Mouse (Mus musculus): ENCODE measurements around the gene Dennd1c.

Gene Dennd1c

DNA sequence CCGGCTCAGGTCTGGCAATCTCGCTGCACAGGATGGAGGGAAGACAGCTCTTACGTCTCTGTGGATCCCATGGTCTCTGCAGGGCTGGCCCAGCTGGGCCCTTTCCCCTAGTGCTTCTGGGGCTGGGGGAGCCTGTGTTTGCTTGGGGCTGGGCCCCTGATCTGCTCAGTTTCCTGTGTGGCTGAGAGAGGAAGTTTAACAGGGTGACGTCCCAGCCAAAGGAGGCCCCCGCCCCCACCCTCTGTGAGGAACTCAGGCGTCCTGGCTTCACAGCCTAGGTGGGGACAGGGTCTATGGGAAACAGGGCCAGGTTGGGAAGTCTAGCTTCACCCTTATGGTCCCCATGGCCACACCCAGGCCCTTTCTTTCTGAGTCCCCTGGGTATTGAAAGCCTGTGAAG, at the start of gene Dennd1c:
Gene Dennd1c, minus strand, starts transcription at position 179 of the 400 bp plus-strand sequence.
- CTCF ChIA-PET, result interaction anchor here (0.6 kb wide), 1 partner anchor 86 kb away, joined by 6 read pairs; no protein-coding TSS in a partner anchor

DNA sequence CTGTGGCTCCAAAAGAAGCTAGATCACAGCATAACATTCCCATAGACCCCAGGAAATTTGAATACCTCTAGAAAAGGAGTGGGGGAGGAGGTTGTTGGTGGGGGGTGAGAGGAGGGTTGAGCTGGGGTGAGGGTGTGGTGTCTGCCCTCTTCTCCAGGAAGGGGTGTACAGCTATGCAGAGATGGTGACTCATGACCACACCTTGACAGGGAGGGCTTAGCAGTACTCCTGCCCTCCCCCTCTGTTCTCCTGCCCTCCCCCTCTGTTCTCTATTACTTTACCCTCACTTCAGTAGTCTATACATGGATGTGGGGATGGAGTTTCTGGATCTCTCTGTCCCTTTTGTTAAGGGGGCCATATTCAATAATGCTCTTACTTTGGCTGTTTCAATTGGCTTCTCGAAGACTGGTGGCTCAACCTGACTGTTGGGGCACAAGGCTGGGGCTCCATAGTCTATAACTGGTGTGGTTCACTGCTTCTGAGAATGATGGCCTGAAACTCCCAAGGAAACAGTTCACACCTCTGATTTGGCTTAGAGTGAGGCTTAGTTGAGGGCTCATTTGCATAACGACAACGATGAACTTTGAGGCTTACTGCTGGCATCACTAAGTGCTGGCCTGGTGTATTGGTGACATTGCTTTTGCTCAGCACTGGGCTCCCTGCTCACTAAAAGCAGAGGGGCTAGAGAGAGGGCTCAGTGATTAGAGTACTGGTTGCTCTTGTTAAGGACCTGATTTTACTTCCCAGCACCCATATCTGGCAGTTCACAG, 47.7 kb upstream of the Dennd1c start:
- CTCF ChIA-PET, result interaction anchor here (0.7 kb wide), 1 partner anchor 54 kb away, joined by 9 read pairs; no protein-coding TSS in a partner anchor

DNA sequence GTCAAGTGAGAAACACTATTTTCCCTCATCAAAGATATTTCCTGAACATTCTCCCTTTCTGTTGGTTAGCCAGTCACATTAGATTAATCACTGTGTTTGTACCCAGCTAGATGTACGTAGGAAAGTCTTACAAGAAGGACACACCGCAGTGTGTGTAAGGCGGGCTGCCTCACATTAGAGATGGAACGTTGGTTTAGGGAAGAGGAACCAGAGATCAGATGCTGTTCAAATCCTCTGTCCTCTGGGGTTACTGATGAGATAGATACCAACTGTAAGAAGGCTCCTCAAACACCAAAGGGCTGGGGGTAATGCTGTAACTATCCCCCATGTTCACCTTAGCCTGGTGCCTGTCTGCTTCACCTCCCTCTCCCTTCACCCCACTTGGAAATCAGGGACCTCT, 46.5 kb upstream of the Dennd1c start:
- CTCF ChIA-PET, result no interaction called here

DNA sequence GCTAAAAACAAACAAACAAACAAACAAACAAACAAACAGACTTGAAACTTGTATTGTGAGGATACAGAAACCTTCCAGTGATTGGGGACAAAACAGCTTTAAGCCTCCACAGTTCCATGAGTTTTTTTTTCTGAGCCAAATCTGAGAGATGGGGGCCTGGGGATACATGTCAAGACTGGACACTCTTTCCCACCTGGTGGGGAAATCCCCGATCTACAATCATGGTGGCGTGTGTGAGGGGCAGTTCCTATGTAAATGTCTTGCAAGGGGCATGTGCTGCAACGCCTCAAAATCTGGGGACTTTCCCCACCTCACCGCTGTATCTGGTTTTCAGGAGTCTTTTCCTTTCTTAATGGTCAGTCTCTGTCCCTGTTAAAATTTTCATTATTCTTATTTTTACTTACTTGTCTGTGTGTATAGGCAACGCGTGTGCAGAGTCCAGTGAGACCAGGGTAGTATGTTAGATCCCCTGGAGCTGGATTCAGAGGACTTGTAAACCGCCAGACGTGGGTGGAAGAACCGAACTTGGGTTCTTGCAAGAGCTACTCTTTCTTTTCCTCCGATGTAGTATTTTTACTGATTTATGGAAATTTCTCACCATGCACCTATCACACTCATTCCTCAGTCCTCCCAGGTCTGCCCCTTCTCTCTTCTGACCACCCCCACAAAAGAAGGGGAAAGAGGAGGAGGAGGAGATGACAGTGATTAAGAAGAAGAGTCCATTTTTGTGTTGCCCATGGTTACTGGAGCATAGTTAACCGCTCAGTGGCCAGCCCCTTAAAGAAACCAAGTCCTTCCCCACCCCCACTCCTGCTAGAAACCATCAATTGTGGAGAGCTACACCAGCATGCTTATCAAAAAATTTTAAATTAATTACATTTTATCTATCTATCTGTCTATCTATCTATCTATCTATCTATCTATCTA, 45.1 kb upstream of the Dennd1c start:
- CTCF ChIA-PET, result no interaction called here

DNA sequence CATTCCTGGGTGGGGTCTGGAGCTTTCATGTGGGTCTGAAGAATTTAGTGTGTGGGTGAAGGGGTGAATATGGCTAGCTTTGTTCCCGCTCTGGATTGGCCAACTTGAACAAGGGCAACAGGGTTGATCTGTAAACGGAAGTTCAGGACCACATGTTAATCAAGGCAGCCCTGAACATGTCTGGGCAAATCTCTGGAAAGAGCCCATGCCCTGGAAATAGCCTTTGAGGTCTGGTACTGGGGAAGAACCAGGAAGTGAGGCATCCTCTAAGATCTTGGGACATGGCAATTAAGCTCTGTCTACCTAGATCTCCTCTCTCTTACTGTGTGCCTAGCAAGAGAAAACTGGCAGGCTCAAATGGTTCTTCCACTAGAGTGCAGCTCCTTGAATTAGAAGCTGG, 43.5 kb upstream of the Dennd1c start:
- CTCF ChIA-PET, result no interaction called here

DNA sequence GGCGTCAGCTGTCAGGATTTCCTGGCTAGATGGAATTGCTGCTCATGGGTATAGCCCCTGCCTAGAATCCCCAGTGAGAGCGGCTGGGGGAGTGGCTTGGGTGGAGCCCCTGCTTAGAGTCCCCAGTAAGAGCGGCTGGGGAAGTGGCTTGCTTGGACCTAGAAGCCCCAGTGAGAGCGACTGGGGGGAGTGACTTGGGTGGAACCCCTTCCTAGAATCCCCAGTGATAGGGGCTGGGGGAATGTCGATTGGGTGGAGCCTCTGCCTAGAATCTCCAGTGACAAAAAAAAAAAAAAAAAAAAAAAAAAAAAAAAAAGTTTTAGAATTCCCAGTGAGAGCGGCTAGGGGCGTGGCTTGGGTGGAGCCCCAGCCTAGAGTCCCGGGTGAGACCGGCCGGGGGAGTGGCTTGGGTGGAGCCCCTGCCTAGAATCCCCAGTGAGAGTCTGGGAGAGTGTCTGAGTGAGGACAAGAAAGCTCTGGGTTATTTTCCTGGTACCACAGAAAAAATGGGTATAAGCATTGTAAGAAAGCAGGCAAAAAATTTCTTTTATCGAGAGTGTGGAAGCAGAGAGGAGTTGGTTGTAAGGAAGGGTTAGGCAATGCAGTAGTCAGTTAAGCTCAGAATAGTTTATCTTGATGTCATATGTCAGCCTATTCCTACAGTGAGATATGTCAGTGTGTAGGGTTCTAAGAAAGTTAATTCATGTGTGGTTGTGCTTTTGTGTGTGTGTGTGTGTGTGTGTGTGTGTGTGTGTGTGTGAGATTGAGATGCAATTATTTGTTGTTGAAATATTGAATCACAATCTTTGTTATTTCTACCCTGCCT, 40.4 kb upstream of the Dennd1c start:
- CTCF ChIA-PET, result no interaction called here

DNA sequence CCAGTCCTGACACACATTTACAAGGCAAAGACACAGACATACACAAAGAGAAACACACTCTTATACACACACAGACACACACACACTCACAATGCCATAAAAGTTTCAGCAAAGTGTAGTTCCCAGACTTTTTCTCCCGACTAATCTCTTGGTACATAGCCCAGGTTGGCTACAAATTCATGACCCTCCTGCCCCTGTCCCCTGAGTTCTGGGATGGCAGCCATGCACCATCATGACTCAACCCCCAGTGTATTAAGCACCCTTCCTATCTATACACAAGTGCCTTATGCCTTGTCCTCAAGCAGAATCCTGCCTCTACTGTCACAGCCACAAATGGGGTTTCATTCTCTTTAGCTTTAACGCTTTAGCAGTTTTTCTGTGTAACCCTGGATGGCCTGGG, 38.5 kb upstream of the Dennd1c start:
- CTCF ChIA-PET, result no interaction called here

DNA sequence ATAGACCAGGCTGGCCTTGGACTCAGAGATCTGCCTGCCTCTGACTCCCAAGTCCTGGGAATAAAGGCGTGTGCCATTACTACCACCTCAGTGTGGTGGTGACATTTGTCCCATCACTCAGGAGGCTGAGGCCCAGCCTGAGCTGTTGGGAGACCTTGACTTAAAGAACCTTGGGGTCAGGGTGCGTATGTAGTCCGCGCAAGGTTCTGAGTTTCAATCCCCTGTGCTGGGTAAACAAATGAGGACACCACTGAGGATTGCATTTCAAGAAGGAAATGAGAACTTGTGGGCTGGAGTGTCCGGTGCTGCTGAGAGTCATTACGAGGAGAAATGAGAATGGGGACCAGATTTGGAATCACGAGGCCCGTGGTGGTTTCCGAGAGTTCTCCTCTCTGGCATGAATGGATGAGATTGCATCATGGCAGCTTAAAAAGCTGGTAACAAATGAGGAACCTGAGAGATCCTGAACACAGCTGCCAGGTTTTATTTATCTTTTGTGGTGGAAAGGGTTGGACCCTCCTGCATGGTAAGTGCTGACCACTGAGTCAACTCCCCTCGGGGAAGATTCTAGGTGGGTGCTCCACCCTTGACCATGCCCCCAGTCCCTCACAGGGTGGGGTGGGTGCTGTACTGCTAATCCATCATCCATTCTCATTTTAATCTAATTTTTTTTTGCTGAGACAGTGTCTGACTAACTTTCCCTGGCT, 34.6 kb upstream of the Dennd1c start:
- CTCF ChIA-PET, result no interaction called here

DNA sequence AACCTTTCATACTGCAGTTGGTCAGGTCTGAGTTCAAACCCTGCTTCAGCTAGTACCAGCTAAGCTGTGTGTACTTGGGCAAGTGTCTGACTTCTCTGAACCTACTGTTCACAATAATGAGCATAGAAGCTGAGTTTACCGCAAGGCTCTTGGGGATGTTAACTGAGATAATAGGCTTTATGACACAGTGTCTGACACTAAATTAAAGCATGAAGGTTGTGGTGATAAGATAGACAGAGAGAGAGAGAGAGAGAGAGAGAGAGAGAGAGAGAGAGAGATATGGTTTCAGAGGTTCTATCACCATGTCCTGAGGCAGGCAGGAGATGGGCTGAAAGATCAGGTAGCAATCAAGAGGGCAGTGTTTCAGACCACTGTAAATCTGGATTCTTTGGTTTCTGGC, 31.7 kb upstream of the Dennd1c start:
- CTCF ChIA-PET, result no interaction called here

DNA sequence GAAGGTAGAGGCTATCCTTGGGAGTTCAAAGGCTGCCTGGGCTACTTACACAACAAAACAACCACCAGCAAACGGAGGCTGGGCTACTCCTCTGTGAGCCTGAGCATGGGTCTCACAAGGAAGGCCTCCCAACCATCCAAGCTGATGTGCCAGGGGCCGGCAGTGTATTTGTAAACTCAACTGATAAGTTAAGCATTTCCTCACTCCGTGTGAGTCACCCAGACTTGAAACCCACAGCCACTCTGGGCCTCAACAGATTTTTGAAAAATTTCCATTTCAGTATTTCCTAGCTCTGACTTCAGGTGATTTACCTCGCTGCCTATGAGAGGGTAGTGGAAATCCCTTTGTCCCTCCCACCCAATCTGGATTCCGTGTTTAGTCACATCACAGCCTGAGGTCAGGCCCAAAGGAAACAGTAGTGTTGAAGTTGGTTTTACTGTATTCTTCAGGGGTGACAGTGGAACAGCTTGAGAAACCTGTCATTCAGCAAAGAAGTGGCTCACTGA, 30.4 kb upstream of the Dennd1c start:
- CTCF ChIA-PET, result no interaction called here

DNA sequence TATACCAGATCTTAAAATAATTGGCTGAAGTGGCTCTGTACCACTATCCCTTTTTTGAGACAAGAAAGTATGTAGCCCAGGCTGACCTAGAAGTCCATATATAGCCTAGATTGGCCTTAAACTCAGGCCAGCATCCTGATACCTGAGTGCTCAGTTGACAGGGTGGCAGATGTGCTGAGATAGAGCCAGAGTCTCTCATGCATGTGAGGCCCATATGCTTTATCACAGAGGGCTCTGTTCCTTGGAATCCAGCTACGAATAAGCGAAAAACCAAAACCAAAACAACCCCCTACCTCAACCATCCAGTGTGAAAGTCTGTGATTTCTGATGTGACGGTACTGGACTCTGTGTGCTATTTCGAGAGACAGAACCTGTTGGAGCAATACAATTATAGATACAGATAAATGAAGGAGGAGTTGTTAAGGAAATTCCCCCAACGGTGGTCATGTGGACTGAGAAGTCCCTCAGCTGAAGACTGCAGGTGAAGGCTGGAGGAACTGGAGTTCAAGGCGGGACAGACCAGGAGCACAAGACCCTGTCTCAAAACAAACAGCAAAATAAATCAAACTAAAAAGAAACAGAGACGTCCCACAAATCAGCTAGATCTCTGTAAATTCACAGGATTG, 29.8 kb upstream of the Dennd1c start:
- CTCF ChIA-PET, result no interaction called here

DNA sequence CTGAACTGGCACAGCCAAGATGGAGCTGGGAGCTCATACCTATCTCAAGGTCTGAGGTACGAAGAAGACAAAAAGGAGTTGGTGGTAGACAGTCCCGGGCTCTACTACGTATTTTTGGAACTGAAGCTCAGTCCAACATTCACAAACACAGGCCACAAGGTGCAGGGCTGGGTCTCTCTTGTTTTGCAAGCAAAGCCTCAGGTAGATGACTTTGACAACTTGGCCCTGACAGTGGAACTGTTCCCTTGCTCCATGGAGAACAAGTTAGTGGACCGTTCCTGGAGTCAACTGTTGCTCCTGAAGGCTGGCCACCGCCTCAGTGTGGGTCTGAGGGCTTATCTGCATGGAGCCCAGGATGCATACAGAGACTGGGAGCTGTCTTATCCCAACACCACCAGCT, 28.8 kb upstream of the Dennd1c start:
- CTCF ChIA-PET, result interaction anchor here (0.7 kb wide), 1 partner anchor 10 kb away, joined by 3 read pairs; no protein-coding TSS in a partner anchor

DNA sequence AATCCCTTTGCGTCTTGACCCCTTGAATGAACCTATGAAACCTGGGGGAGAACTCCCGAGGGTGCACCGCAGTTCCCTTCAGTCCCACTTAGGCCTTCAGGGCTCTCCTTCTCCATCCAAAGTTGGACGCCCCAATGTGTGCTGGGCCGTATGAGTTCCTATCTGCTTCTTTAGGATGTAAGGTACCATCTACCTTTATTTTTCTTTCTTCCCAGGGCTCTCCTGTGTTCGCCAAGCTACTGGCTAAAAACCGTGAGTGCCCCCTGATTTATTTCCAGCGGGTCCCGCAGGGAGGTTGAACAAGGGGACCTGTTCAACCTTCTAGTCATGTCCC, 27.7 kb upstream of the Dennd1c start:
- CTCF ChIA-PET, result interaction anchor here (0.6 kb wide), 1 partner anchor 464 kb away, joined by 16 read pairs; no protein-coding TSS in a partner anchor

DNA sequence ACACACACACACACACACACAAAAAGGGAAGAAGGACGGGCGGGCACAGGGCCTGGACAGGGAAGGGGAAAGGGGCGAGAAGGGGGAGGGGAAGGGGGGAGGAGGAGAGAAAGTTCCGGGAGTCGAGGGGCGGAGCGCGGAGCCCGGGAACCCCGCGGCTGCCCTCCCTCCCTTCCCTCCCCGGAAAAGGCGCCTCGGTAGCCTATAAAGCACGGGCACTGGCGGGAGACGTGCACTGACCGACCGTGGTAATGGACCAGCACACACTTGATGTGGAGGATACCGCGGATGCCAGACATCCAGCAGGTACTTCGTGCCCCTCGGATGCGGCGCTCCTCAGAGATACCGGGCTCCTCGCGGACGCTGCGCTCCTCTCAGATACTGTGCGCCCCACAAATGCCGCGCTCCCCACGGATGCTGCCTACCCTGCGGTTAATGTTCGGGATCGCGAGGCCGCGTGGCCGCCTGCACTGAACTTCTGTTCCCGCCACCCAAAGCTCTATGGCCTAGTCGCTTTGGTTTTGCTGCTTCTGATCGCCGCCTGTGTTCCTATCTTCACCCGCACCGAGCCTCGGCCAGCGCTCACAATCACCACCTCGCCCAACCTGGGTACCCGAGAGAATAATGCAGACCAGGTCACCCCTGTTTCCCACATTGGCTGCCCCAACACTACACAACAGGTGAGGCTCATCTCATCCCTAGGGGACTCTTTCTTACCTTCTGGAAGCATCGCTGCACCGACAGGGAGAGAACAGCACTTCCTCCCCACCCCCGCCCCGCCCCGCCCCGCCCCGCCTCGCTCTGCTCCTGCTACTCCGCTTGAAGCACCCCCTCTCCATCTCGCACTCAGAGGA, 27.1 kb upstream of the Dennd1c start, which contains the start of gene Tnfsf9:
Gene Tnfsf9, plus strand, starts transcription at position 145 of the 854 bp plus-strand sequence.
- CTCF ChIA-PET, result interaction anchor here (0.6 kb wide), 1 partner anchor 463 kb away, joined by 16 read pairs; no protein-coding TSS in a partner anchor

DNA sequence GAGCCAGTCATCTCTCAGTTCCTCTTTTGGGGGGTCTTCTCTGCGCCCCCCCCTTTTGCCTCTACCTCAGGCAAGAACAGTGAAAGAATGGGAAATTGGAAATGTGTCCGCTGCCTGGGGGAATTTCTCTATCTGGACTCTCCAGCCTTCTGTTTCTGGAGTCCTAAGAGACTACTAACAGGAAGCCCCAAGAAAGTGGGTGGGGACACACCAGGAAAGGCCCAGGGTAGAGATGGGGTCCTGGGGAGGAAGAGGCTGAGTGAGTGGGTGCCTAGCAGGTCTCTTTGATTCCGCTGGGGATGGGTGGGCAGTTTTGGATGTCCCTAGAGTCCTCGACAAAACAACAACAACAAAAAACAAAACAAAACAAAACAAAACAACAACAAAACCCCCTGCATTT, 26.2 kb upstream of the Dennd1c start:
- CTCF ChIA-PET, result no interaction called here

DNA sequence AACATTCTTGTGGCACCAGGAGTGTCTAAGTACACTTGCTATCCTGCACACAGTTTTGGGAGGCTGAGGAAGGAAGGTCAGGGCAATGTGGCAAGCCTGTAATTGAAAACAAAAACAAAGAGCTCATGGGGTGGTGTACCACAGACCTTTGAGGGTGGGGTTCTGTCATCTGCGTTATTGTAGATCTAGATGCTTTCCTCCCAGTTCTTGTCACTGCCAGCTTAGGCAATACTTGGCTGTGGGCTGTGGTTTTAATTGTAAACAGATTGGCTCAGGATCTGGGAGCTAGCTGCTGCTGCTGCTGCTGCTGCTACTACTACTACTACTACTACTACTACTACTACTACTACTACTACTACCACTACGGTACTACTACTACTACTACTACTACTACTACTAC, 24.0 kb upstream of the Dennd1c start:
- CTCF ChIA-PET, result no interaction called here

DNA sequence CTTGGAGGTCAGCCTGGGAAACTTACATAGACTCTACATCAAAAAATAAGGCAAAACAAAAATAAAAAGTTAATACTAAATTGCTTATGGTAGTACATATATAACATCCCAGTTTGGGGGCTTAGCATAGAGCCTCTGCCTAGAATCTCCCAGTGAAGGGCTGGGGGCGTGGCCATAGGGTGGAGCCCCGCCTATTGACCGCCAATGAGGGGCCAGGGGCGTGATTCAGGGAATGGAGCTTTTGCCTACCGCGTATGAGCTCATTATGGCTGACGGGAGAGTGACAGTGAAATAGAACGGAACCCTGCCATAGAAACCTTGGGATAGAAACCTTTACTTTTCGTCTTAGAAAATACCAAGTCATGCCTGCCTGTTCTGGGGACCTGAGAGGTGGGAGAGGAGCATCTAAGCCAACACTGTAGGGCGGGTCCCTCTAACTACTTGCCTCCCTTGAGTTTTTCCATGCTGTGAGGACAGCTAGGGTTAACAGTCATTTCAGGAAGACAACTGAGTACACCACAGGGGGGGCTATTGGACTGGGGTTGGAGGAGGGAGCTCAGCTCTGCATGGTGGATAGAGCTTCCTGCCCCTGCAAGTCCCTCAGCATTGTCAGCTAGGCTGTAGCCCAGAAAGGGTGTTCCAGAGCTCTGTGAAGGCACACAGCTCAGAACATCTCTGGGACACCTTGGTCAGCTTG, 21.5 kb upstream of the Dennd1c start:
- CTCF ChIA-PET, result no interaction called here

DNA sequence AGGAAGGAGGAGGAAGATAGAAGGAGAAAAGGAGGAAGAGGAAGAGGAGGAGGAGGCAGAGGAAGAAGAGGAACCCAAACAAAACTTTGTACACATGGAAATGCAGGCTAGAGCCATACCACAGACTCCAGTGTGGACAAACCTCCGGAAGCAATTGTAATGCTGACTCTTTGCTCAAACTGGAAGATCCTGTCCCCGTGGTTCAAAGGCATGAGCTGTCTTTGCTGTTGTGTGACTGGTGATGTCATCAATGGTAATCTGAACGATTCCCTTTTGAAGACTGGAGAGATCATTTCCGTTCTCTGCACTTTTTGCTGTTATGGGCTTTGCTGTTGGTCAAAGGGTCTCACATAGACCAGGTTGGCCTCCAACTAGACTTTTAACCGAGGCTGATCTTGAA, 20.0 kb upstream of the Dennd1c start:
- CTCF ChIA-PET, result interaction anchor here (0.7 to 0.8 kb wide), 2 partner anchors 37 to 39 kb away, joined by 3 to 4 read pairs; partner anchors contain the start of gene Crb3

DNA sequence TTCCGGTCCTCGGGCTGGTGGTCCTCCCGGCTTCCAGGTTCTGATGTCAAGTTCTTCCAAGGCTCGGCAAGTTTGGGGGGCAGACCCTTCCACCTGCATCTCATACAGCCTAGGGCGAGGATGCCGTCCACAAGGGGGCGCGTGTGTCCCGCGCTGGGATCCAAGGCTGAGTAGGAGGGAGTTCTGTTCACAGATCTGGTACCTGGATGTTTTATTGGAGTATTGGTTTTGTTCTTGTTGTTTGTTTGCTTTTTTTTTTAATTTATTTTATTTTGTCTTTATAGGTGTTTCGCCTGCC, 18.3 kb upstream of the Dennd1c start:
- CTCF ChIA-PET, result interaction anchor here (0.6 to 1.6 kb wide), 2 partner anchors 11 to 70 kb away, joined by 3 to 10 read pairs; no protein-coding TSS in a partner anchor
